Mouse (Mus musculus) CD8-positive naive resting alpha-beta T cell, adult 2 months (primary cell): ENCODE measurements at regions not wholly inside any gene's neighbourhood (a gene's known extent, or its start where the extent isn't known, plus 50 kb on each side); places are given as distances from the start of the nearest gene placed in this dataset.

ENCODE experiments used
- DNase-seq, 2 experiments: peaks; one replicate each; pipeline ENCODE4 v3.0.0; 2022; ENCODE audit warnings: low read depth in 2 of 2, low spot score in 2 of 2

DNA sequence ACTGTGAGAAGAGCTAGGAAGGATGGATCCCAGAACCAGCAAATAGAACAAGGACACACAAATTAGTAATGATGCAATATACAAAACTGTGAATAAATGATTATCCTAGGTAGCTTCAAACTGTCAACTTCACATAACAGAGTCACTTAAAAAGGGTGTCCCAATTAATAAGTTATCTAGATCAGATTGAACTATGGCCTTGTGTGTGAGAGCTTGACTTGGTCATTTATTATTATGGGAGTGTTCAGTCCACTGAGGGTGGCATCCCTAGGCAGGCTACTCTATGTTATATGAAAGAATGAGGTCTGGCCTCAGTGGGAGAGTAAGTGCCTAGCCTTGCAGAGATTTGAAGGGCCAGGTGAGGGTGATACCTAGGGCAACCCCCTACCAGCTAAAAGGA, 104.4 kb upstream of the Chl1 start:
- DNase-seq, result no peak

DNA sequence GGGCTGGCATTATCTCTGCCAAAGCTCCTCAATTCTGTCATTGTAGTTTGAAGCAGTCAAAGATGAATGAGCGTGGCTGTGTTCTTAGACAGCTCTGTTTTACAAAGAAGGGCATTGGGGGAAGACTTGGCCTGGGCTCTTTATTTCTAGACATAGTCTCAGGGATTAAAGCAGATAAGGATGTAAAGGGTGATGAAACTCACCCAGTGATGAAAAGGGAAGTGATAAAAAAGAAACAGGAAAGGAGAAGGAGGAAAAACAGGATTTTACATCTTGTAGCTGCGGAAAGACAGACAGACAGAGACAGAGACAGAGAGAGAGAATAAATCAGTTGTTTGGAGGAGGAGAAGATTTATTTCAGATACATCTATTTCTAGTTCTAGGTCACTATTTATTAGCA, 95.5 kb upstream of the Chl1 start:
- DNase-seq, result no peak

DNA sequence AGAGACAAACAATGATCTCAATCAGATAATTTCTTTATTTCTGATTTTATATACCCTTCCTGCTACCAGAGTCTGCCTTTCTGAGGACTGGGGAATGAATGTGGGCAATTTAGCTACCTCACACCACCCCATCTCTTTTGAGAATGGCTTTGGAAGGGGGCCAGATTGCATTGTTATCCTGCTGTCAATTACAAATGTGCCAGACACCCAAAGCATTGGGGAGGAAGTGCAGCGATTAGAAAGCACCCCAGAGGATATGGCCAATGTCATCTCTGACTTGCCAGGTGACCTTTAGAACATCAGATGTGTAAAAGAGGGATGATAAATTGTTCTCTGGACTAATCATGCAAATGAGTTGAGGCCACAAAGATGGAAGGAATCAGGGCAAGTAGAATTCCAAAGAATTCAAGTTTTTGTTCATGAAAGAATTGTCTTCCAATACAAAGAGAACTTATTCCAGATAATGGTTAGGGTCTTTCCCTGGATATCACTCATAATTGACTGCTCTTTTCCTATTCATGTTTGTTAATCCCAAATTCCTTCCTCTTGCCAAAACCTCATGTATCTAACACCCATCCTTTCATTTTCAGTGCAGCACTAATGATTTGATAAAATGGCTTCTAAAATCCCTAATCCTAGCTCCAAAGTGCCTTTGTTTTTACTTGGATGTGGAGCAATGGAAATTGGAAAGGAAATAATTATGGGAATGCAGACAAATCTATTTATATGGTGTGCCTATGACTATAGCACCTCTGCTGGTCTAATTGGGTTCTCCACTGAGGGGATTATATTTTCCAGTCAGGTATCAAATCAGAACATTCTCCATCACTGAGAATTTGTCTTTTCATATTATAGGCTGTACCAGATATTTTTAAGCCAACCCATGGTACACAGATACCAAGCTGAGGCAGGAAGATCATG, 89.1 kb upstream of the Chl1 start:
- no peak for DNase-seq

DNA sequence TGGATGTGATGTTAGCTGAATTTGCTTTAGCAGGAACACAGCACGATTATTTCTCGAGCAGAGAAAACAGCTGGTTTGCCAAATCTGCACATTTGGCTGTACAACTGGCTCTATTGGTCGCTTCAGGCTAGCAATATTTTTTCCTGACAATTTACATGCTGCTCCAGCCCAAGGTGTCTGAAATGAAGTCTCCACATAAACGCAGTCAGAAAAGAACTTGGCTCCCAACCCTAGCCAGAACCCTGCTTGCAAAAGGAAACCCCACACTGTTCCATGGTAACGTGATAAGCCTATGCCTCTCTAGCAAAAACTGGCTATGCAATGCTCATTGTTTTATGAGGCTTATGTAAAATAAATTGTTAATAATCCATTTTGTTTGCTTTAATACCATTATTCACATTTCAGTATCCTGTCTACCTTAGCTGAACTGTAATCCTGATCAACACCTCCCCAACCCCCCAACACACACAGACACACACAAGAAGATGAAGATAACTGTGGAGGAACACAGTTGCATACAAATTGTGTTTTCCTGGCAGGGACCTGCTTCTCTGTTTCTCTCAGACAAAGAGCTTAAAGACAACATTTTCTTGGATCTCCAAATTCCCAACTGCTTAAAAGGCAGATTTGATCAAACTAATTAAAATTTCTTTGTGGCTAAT, 79.3 kb upstream of the Chl1 start:
- no peak for DNase-seq

DNA sequence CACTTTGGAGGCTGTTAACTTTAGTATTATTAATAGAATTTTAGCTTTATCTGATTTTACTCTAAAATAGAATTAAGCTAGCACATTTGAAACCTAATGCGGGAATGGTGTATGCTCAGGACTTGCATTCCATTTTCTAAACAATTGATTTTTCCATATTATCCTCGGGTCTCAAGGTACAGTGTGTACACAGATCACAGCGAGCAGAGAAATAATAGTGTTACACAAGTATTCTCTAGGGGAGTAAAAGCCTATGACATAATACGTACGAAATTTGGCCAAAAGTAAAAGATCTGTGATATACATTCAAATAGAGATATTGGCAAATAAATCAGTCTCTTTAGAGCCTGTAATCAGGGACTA, 78.8 kb upstream of the Chl1 start:
- DNase-seq, result no peak
